Mouse (Mus musculus) Muller cell, postnatal 12 days (primary cell): ENCODE results near the gene Slc26a3.

Experiments used
- DNase-seq: peaks from one replicate; pipeline ENCODE4 v3.0.0-alpha.2; 2015; ENCODE audit errors: inconsistent ontology term

Gene Slc26a3

DNA sequence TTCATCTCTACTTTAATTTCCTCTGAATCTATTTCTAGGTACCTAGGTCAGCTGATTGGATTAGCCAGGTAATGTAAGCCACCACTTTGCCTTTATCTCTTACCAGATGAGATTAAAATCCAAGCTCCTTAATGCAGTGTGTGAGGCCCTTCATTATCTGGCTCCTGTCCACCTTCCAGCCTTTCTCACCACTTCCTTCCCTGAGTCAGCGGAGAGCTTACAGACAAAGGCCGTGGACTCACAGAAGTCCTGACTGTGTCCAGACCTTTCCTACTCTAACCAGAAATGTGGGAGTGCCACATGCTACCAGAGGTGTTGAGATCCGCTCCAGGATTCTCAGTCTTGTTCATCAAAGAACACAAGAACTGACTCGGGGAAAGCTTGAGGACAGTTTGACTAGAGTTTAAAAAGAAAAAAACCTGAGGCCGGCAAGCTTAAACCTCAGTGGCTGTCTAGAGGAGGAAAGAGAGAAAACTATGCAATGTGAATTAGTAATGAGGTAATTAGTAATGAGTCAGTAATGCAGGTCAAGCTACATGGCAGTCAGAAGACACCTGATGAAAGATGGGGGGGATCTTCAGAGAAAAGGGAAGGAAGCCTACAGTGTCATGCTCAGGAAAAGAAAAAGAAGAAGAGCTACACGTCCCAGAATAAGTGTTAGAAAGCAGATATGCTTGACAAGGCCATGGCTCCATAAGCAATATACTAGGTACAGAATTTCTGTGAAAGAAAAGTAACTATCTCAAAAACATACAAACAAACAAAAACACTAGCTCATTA is 123.2 kb downstream of the Slc26a3 start:
- DNase-seq, result no peak

GRCm38 (mm10) chr12:31520119-31520518 is 129.4 kb downstream of the Slc26a3 start:
- DNase-seq, result peak; percentile 7

DNA sequence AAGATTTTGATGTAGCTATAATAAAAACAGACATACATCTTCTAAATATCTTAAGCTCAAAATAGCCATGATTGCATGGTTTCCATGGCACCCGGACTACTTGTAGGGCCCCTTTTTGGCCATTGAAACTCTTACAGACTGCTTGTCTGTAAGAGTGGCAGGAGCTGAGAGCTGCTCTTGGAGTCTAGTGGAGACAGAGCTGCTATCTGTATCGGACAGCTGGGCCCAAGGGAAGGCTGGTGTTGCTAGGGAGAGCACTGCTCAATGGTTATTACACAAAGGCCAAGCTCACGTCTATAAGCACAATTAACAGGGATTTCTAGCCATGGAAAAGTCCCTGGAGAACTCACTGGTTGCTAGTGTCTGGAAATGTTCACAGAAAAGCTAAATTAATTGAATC is 130.7 kb downstream of the Slc26a3 start:
- no peak for DNase-seq
